Mouse (Mus musculus) left cerebral cortex, adult 11 months (tissue): Measurements from ENCODE around the gene Casz1.

Experiments used
- DNase-seq: peaks from one replicate; pipeline ENCODE4 v3.0.0; 2022; ENCODE audit warnings: low spot score

Casz1 gene

DNA sequence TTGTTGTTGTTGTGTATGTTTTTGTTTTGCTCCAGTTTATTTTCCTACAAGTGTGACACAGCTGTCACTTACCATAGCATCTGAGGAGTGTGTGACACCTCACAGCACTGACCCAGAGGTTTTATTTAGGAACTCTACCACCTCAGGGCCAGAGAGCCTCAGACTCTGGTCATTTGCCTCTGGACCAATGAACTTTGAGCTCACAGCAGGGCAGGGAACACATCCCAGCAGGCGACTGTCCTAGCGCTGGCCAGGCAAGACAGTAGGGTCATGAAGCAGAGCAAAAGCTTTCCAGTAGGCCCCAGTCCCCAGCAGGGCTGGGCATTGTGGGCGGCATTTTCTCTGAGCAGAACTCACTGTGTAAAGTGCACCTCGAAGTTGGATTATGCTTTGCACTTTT, 1.2 kb upstream of the Casz1 start:
- no peak for DNase-seq

DNA sequence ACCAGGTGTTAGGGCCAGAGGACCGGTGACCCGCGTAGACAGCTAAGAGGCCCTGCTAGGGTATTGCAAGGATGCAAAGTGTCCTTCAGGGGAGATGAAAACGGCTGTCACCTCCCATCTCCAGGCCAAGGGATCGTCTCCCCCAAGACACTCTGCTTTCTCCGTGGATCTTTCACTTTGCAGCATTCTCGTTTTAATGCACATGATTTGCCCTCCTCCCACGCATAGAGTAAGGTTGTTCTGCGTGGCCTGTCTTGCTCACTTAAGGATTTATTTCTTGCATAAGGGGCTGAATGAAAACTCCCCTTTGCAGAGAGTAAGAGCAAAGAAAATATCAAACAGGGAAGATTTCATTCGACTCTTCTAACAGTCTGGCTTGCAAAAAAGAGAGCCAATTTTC, 593 bp upstream of the Casz1 start:
- no peak for DNase-seq

DNA sequence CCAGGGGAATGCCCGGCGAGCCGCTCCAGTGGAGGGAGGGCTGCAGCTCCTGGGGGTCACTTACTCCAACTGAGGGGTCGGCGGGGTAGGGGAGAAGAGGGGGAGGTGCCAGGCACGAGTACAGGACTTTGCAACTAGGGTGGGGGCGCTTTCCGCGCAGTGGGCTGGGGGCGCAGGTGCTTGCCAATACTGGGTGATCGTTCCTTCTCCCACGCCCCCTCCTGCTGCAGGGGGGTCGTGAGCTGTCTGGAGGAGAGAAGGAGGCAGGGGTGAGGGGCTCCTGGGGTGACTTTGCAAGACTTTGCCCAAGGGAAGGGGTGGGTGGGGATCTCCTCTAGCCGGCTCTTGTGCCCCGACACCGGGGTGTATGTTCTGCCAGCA, 541 bp downstream of the Casz1 start:
- DNase-seq = no peak

DNA sequence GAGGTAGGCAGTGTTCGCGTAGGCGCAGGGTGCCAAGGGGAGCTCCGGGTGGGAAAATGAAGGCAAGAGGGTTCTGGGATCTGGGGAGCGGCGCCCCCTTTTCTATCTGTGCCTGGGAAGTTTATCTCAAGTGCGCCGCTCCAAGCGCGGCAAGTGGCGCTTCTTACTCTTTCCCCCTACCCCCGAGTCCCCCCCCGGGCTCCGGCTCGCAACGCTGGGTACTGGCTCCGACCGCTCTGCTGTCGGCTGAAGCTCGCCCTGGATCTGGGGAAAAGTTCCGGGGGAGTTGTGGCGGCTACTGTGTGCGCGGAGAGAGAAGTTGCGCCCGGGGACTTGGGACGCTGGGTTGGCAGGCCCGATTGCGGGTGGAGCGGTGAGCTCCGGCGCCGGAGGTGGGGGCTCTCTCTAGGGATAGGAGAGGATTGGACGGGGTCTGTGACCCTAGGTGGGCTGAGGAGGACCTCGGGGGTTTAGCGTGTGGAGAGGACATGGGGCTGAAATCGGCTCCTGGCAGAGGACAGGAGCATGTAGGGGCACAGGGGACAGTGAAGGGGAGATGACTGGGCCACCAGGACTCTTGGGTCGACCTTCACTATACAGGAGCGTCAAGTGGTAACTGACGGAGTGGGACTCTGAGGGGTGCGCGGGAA, 1.1 kb downstream of the Casz1 start:
- no peak for DNase-seq

DNA sequence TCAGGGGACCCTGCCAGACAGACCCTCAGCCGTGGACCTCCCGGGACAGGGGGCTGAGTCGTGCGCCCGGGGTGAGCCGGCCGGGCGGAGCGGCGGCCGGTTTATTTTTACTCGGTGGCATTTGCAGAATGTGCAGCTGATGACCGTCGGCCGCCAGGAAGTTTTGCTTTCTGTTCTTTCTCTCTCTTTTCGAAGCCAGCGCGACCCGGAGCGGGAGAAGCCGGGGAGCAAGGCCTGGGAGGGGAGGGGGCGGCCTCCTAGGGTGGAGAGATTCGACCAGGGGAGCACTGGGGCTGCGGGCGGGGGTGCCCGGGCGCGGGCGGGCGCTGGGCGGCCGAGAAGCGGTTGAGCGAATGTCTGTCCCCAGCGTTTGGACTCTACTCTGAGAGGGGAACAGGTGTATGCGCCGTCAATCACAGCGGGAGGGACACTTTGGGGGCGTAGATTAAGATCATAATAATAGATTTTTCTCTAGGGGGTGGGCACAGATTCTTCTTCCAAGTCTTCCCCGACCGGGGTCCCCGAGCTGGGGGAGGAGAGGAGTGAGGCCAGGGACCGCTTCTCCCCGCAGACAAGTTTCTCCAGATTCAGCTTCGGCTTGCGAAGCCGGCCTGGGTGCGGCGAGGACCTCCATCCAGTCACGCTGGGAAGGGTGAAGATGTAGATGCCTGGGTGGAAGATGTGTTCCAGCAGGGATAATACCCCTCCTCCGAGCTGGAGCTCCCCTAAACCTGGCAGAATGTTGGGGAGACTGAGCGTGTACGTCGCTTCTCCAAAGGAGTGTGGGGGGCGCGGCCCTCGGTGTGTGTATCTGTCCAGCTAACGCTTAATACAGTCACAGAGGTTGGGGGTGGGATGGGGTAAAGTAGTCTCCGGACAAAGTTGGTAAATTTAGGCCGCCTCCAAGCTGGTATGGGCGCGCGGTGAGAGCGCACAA, 1.9 kb downstream of the Casz1 start:
- no peak for DNase-seq

DNA sequence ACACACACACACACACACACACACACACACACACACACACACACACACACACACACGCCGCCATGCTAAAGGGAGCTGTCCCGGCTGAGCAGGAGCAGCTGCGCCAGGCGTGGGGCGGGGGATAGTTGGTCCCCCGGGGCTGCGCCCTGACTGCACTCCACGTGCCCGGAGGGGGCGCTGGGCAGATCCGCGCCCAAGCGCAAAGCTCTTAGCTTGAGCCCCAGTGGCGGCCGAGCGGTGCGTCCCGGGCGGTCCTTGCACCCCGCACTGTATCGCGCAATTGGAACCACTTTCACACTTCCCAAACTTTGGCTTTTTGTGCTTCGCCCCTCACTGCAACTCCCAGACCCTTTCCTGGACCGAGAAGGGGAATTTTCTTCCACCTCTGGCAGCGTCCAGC, 2.6 kb downstream of the Casz1 start:
- no peak for DNase-seq

DNA sequence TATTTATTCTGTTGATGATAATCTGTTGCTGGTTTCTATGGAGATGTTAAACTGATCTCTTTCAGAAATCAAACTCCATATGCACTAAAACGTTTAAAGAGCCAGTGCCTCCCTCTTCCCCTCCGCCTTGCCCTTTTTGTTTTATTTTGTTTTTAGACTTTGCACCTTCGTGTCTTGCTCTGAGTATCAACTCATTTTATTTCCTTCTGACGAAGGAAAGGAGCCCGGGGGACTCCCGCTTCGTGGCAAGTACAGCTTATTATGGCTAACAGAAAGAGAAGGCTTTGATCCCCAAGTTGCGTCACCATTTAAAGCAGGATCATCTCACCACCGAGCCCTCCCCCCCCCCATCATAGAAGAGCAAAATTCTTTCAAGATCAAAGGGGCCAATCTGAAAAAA, 3.2 kb downstream of the Casz1 start:
- no peak for DNase-seq

DNA sequence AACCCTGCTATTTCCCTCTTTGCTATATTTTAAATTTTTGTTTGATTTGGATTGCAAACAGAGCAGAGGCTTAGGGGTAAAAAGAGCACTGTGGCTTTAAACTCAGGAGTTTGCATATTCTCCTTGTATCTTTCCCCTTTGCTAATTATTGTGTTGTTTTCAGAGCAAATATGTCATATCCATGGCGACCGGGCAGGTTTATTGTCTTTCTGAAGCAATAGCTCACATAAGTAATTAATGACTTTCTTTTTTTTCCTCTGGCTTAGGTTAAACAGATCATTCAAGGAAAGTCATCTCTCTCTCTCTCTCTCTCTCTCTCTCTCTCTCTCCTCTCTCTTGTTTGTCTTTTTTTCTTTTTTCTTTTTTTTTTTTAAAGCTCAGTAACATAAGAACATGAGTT, 4.6 kb downstream of the Casz1 start:
- DNase-seq = no peak

DNA sequence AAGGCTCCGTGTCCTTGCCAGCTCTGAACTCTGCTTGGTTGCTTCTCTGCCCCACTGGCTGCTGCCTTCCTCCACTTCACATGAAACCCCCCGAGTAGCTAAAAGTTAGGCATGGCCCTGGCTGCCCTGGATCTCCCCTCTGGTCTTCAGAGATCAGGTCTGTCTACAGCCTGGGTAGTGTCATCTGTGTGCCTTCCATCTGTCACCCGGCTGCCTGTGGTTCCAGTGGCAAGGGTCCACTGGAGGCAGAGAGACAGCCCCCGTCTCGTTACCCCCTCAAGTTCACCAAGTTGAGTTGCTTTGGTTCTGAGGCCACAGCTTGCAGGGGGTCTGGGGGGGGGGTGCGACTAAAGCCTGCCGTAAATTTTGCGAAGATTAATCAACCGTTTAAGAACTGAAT, 6.5 kb downstream of the Casz1 start:
- DNase-seq = no peak

DNA sequence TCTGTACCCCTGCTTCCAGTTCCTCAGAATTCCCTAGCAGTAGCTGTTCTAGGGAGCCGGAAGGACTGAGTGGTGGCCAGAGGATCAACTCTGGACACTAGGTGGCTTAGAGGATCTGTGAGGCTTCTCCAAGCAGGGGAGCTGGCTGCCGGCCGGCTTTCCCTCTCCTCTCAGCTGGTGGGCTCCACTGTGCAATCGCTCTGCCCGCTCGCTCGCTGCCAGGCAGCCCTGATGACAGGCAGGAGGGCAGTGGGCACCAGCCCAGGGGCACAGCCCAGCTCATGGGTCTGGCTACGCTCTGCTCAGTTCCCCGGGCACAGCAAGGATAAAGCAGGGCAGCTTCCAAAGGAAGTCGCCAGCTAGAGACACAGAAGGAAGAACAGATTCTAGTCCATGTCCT, 7.7 kb downstream of the Casz1 start:
- DNase-seq = no peak

DNA sequence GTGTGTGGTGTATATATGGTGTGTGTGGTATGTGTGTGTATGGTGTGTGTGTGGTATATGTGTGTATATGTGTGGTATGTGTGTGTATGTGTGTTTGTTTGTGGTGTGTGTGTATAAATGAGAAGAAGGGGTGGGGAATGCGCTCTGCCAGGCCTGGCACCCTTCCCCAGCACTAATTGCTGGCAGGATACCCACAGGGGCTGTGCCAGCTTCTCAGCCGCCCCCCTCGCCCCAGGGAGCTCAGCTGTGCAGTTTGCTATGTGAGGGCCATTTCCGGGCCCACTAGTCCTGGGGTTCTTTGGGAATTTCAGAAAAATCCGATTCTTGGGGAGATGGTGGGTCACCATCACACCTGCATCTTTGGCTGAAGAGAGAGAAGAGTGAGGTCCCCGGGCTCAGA, 9.0 kb downstream of the Casz1 start:
- DNase-seq = no peak

DNA sequence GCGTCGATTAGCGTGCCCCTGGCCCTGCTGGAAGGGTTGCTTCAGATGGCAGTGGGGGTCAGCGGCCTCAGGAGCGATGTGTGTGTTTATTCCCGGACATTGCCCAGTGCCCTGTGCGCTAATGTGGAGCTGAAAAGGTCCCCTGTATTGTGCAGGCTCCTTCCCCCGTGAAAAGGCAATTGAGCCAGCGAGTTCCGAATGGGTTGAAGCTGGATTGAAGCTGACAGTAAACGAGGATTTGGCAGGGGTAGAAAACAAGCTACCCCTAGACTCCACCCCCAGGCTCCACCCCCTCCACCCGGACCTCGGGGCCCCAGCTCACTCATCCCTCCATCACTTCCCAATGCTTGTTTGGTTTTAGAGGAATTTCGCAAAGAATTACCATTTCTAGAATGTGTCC, 12.3 kb downstream of the Casz1 start:
- no peak for DNase-seq

DNA sequence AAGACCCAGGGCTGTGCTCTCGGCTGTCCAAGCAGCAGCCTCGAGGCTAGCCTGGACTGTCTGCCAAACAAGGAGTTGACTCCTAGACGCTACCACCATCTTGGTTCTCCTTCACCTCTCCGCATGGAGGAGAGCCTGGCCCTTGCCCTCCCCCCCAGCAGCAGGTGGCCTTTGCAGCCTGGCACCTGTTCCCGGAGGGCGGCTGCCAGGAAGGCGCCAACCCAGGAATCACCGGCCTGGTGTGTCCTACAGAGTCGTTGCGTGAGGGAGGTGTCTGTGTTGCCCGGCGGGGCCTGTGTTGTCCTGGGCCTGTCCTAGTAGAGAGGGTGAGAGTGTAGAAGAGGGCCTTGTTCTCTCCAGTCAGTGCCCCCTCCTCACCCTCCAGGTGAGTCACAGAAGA, 13.9 kb downstream of the Casz1 start:
- DNase-seq = no peak

DNA sequence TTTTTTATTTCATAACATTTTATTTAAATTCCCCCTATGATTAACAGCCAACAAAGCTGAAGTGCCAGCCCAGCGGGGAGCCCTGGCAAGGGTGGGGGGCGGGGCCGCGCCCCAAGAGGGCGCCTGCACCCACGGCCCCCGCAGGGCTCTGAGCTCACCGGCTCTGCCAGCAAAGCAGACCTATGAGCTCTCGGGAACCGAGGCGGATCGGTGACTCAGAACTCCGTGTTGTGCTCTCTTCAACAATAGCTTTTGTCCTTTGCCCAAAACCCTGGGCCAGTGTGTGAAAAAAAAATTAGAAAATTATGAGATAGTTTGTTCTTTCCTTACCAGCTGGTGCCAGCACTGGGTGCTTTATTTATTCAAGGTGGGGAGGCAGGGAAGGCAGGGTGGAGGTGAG, 15.9 kb downstream of the Casz1 start:
- DNase-seq = no peak

DNA sequence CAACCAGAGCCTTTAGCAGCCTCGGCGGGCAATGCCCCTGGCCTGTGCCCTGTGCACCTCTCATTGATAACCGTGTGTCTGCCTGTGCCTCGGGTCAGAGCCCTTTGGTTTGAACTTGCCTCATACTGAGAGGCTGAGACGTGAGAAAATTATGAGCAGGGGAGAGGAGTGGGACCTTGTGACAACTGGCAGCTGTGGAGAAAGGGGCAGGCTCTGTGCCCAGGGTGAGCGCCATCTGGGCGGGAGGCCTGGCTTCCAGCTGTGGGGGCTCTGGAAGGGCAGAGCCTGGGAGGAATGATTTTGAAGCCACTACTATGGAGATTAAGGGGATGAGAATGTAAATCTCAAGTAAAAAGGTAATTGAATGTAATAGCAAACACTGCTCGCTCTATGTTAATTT, 19.1 kb downstream of the Casz1 start:
- DNase-seq = no peak

DNA sequence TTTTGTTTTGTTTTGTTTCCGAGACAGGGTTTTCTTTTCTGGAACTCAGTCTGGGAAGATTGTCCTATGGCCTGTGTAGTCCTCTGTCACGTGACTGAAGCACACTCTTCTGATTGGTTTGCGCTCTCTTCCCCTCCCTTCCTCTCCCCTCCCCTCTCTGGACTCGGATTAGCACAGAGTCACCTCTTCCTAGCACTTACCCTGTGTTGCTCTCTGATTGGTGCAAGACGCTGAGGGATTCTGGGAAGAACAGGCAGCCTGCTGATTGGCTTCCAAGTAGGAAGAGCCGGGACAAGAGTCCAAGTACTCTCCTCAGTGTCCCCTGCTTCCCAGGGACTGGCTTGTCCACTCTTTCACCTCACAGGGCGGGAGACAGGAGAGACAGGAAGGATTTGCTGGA, 26.1 kb downstream of the Casz1 start:
- DNase-seq = no peak

DNA sequence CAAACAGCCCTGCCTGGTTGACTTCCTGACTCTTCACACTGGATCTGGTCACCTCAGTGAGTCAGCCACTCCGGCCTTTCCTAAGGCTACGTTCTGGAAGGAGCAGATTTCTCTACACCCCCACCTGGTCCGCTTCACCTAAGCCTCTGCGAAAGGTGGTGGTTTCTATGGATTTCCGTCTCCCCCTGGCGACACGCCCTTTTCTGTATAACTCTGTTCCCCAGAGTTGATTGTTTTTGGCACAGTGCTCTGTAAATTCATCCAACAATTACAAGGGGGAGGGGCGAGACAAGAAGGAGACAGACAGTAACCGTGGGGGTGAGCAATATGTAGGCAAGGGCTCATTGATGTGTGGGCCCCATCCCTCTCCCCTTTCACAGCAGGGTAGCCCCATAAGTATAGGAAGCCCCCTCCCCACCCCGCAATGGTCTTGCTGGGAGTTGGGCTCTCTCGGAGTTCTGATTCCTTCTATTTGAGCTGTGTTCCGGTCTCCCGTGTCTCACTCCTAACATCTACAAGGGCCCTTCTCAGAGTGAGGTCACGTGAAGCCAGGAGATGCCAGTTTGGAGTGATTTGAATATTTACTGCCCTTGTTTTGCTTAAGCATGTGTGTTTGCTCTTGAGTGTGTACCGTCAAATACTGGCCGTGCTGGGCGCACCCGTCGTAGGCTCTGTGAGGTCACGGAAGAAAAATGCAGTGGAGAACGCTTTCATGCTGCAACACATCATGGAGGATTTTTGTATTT, 29.2 kb downstream of the Casz1 start:
- DNase-seq = no peak

DNA sequence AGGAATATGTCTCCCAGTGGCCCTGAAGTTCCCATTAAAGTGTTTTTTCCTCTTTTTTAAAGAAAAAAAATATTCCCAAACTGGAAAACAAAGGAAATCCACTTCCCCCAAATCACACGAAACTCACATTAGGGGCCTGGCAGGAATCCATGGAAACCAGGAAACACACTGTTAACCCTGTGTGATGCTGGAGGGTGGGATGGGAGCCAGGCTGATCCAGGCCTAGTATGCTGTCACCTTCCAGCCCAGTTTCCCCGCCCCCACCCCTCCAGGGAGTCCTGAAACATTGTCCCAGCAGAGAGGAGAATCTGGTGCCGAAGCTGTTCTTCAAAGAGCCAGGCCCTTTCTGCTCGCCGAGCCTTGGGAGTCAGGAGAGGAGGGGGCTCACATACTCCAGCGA, 32.2 kb downstream of the Casz1 start:
- DNase-seq = no peak

DNA sequence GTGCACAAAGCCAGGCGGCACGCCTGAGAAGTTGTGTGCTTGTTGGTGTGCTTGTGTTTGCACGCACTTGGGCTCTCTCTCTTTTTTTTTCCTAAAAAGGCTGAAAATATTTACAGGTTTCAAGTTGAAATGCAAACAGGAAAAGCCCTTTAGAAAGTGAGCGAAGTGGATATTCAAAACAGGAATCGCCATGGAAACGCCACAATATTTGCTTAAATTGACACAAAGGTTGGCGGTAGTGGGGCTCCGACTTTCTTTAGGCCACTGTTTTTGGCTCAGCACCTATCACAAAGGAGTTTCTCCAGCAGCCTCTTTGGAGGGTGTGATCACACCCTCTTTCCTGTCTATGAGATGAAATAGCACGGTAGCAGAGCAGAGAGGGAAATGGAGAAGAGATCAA, 32.8 kb downstream of the Casz1 start:
- DNase-seq = no peak

DNA sequence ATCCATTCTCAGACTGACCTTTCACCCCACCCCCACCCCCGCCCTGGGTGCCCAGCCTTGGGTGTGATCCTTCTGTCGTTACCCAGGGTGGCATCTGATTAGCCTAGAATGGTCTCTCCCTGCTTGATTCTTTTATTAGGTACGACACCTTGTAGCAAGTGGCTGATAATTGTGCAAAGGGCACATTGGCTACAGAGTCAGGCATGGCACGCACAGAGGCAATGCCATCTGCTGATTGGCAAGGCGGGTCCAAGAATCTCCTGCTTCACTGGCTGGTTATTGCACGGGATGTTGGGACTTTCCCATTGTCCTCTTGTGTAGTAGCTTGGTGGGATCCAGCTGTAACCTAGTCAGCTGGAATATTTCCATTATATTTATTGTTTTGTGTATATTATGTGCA, 33.4 kb downstream of the Casz1 start:
- DNase-seq = no peak

DNA sequence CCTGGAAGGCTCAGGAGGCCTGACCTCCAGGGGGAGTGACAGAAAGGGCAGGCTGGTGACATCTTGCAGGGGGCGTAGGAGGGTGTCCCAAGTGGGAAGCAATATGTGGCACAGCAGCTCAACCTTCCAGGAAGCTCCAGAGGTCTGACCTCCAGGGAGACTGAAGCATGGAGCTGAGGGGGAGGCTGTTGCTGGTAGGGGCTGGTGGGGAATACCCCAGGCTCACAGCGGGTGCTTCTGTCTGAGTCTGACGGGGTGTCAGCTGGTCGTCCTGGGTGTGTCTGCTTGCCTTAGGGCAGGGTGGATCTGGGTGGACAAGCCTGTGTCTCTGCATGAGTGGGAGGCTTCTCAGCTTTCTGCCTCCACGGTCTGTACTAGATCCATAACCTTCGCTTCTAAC, 38.1 kb downstream of the Casz1 start:
- DNase-seq = no peak

DNA sequence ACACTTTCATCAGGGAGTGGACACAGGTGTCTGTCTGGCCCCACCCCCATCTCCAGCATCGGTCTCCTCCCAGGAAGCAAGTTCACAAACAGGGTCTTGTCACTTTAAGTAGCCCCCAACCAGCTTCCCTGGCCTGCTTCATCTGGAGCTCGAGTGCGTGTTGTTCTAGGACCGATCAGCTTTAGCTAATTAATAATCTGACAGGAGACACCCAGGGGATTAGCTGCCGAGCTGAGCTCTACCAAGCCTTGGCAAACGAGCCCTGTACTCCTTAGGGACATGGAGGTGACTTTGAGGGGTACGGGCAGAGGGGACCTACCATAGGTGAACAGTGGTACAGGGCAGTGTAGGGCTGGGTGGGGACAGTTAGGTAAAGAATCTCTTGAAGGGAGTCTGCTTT, 40.7 kb downstream of the Casz1 start:
- DNase-seq = no peak

DNA sequence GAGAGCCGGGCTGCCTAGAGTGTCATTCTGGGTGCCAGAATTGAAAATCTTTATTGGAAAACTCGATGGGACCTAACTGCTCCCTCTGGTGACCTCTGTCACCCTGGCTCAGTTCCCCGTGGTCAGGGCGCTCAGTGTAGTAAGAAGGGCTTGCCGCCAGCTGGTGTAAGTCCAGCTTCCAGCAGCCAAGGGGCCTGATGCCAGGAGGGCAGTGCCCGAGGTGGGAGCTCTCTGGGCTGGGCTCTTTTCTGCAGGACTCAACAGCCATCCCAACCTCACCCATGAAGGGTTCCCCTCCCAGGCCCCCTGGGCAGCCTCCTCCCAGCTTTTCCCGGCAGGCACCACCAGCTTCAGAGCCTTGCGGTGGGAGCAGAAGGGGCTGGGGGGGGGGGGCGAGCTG, 42.0 kb downstream of the Casz1 start:
- DNase-seq = peak; percentile 15
